Mouse (Mus musculus) brown adipose tissue, adult 24 weeks (tissue): ENCODE results near the gene Lin7a. TPM values are rescaled to one million over a fixed set of nuclear protein-coding genes. Genes with fewer than 3 reads are reported as not detected.

Experiments
- H3K27ac ChIP-seq: fragments of 200-500 bp; replicated peaks from 2 replicates; pipeline ENCODE4 v1.5.1; 2012; ENCODE audit warnings: low read depth, mild to moderate bottlenecking, low read length
- H3K4me1 ChIP-seq: fragments of 200-500 bp; 2 replicates; pipeline ENCODE4 v1.6.1; 2012; ENCODE audit warnings: low read length, mixed read lengths; ENCODE audit not compliant: control insufficient read depth, insufficient read depth, insufficient read length
- H3K4me3 ChIP-seq: fragments of 200-500 bp; 2 replicates; pipeline ENCODE4 v1.5.1; 2012; ENCODE audit warnings: low read depth, mild to moderate bottlenecking, low read length, moderate library complexity; ENCODE audit not compliant: insufficient read depth
- polyA plus RNA-seq: library from polyadenylated mRNA; stranded (reverse); fragments of >200 nt; gene quantifications from 2 replicates; pipeline ENCODE4 v1.2.4, GENCODE M21; 2012; ENCODE audit not compliant: missing spikeins, insufficient read depth, insufficient read length

Gene Lin7a
- polyA plus RNA-seq, 1 experiment, result 0.59 TPM

GRCm38 (mm10) chr10:107313395-107313794, 41.9 kb downstream of the Lin7a start:
- Histone ChIP-seq H3K27ac (no peak overlapping the region), H3K4me1 (no peaks in the 10 kb centered on the region), H3K4me3 (no peak overlapping the region)

DNA sequence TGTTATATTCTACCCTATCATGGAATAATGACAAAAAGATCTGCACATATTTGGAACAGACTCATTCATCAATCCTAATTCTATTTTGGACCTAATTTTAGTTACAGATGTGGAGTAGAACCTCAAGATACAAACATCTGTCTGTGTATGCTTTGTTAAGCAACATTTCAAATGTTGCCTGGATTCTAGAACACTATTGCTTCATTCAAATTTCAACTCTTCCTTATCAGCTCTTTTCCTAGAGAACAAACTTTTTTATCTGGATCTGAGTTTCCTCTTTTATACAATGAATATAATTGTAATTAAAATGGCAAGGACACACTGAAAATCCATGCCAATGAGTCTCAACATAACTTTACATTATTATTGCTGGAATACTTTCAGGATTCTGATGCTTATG, 43.8 kb downstream of the Lin7a start:
- no peak overlapping the region for H3K27ac ChIP-seq
- no peak overlapping the region for H3K4me3 ChIP-seq
- H3K4me1 ChIP-seq, result no peaks in the 10 kb centered on the region

- Histone ChIP-seq H3K4me1 (no peaks in the 10 kb centered on the region), H3K4me3 (no peak overlapping the region), H3K27ac (no peak overlapping the region)
Observed at GRCm38 (mm10) chr10:107315681-107316080, 44.2 kb downstream of the Lin7a start.

GRCm38 (mm10) chr10:107316100-107316499, 44.6 kb downstream of the Lin7a start:
- Histone ChIP-seq H3K4me1 (no peaks in the 10 kb centered on the region), H3K27ac (no peak overlapping the region), H3K4me3 (no peak overlapping the region)

- Histone ChIP-seq H3K4me1 (no peaks in the 10 kb centered on the region), H3K4me3 (no peak overlapping the region), H3K27ac (no peak overlapping the region)
Observed at GRCm38 (mm10) chr10:107319648-107320047, 48.2 kb downstream of the Lin7a start.

DNA sequence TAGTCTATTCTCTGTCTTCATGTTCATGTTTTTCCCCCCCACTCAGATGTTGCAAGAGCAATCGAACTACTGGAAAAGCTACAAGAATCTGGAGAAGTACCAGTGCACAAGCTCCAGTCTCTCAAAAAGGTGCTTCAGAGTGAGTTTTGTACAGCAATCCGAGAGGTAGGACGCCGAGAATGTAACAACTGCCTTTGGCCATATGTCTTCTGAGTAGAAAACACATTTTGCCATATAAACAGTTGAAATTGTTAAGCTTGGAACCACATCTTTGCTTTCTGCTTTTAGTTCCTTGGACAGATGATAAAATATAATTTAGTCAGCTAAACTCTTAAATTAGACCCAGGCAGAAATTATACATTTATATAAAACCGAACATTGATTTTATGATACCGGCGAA, 52.4 kb downstream of the Lin7a start:
- Histone ChIP-seq H3K27ac (no peak overlapping the region), H3K4me3 (no peak overlapping the region), H3K4me1 (no peaks in the 10 kb centered on the region)

GRCm38 (mm10) chr10:107325558-107325957, 54.1 kb downstream of the Lin7a start:
- H3K27ac ChIP-seq, result no peak overlapping the region
- H3K4me3 ChIP-seq, result no peak overlapping the region
- H3K4me1 ChIP-seq, result no peaks in the 10 kb centered on the region

DNA sequence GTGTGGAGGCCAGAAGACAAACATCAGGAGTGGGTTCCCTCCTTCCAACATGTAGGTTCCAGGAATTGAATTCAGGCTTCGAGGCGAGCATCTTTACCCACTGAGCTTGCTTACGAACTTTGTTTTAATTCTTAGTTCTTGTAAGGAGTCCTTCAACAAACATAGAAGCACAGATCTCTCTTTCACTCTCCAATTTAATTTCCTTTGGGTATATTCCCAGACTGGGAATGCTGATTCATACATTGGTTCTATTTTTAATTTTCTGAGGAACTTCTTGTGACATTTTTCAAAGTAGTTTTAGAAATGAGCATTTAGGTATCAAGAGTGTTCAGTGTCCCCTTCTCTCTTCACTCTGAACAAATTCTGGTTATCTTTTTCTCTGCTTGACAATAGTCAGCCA, 68.0 kb downstream of the Lin7a start:
- Histone ChIP-seq H3K4me3 (no peak overlapping the region), H3K4me1 (no peaks in the 10 kb centered on the region), H3K27ac (no peak overlapping the region)

GRCm38 (mm10) chr10:107341151-107341550, 69.7 kb downstream of the Lin7a start:
- no peaks in the 10 kb centered on the region for H3K4me1 ChIP-seq

DNA sequence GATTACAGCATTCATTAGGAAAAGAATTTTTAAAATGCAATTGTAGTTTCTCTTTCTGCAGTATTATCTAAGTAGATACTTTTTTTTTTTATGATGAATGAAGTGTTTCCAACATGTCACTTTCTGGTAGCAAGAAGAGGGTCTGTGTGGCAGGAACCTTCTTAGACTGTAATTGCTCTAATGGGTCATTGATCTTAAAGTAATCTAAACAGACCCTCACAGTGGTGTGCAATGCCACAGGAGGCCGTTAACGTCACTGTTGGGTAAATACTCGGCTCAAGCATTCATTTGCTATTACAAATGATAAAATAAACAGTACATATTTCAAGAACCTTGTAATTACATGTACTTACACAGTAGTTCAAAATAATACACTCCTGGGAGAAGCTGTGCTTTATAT, 72.7 kb downstream of the Lin7a start:
- no peak overlapping the region for H3K27ac ChIP-seq
- no peak overlapping the region for H3K4me3 ChIP-seq
- no peaks in the 10 kb centered on the region for H3K4me1 ChIP-seq

More at GRCm38 (mm10) chr10:107341151-107341550, 69.7 kb downstream of the Lin7a start:
- Histone ChIP-seq H3K4me3 (no peak overlapping the region), H3K27ac (no peak overlapping the region)

DNA sequence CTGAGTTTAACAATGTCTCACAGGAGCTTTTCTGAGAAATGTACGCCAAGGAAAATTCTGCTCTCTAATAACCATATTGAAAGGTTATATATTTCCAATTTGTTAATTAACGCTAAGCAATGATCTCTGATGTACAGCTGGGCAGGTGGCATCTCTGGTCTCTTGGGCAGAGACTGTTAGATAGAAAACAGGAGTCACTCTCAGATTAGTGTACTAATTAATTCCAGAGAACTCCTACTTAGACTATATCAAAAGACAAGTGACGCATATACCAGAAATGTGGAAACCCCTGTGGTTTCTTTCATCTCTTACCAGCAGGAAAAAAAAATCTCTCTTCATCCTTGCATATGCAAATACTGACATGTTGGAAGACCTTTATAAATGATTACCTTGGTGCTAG, 76.4 kb downstream of the Lin7a start:
- Histone ChIP-seq H3K4me1 (no peaks in the 10 kb centered on the region), H3K27ac (no peak overlapping the region), H3K4me3 (no peak overlapping the region)

DNA sequence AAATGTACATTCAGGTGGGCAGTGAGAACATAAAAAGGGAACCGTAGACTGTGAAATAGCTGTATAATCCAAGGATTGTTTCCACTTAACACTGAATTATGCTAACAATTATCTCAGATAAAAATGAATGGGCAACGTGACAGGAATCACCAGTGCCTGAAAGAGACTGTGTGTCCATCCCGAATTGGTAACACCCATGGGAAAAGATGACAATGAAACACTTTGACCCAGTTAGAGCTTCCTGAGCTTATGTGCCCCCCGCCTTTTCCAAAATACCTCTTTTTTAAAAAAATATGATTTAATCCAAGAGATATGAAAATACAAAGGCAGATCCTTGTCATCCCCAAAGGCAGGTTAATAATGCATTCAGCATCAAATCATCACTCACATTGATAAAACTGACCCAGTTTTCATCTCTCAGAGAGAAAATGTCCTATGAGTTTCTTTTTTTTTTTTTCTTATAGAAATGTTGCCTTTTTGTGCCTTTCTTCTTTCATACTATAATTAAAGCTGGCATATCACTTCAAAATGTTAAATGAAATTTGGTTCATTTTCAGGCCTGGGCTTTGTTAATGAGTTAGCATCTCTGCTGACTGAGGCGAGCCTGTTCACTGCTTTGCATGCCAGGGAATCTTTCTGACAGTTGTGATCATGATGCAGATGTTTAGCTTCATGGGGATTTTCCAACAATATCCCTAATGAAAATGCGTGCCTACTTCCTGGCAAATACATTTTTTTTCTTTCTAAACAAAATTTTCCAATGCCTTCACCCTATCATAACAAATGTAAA, 80.4 kb downstream of the Lin7a start:
- no peaks in the 10 kb centered on the region for H3K4me1 ChIP-seq
- H3K4me3 ChIP-seq, result no peak overlapping the region
- no peak overlapping the region for H3K27ac ChIP-seq

GRCm38 (mm10) chr10:107353483-107353882, 82.0 kb downstream of the Lin7a start:
- Histone ChIP-seq H3K4me1 (no peaks in the 10 kb centered on the region), H3K27ac (no peak overlapping the region), H3K4me3 (no peak overlapping the region)

DNA sequence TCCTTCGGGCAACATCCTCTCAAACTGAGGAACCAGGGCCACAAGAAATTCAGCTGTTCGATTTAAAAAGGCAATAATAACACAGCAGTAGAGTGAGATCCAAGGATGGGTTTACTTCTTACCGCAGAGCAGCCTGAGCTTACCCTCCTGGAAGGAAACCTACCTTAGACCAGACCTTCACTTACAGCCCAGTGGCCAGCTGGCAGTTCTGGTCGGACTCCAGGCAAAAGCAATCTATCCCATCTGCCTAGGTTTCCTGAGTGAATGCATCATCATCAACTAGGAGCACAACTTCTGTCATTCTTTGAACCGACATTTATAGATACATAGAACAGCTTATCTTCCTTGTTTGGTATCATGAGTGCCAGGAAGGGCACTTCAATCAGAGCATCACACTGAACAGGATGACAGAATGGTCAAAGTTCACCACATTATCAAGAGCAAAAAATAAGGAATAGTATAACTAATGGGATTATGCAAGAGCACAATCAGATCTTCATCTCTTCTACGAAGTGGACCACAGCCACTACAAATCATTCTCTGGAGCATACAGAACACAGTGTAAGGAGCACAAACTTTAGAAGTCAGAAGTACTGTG, 87.1 kb downstream of the Lin7a start:
- H3K4me3 ChIP-seq, result no peak overlapping the region
- H3K4me1 ChIP-seq, result no peaks in the 10 kb centered on the region
- H3K27ac ChIP-seq, result no peak overlapping the region

GRCm38 (mm10) chr10:107359296-107359695, 87.8 kb downstream of the Lin7a start:
- H3K4me3 ChIP-seq, result no peak overlapping the region
- no peak overlapping the region for H3K27ac ChIP-seq
- no peaks in the 10 kb centered on the region for H3K4me1 ChIP-seq

- no peak overlapping the region for H3K4me3 ChIP-seq
- H3K27ac ChIP-seq, result no peak overlapping the region
- H3K4me1 ChIP-seq, result no peaks in the 10 kb centered on the region
Observed at GRCm38 (mm10) chr10:107361546-107361945, 90.1 kb downstream of the Lin7a start.
